Mouse (Mus musculus): ENCODE measurements around the gene Nptx2. TPM values are rescaled to one million over a fixed set of nuclear protein-coding genes. Genes with fewer than 3 reads are reported as not detected.

Nptx2 gene
- 0.39 and 0.44 TPM in 2 replicates for polyA plus RNA-seq (2015; fragmentation: Nextera tagmentation; extraction: Ambion mirVana)

GRCm38 (mm10) chr5:144545653-144546422 lies at the start of gene Nptx2:
Nptx2 (plus strand) TSS chr5:144545902.

Other genes starting within 250 kb of the Nptx2 start
- gene Baiap2l1, start 187.8 kb upstream of the Nptx2 start, polyA plus RNA-seq (2015; fragmentation: Nextera tagmentation; extraction: Ambion mirVana), result 4.2 and 7.0 TPM in 2 replicates
- 21.3 and 25.7 TPM in 2 replicates for gene Tmem130, start 215.9 kb downstream of the Nptx2 start, polyA plus RNA-seq (2015; fragmentation: Nextera tagmentation; extraction: Ambion mirVana)
- gene Trrap, start 221.8 kb downstream of the Nptx2 start, polyA plus RNA-seq (2015; fragmentation: Nextera tagmentation; extraction: Ambion mirVana), result 31.4 and 52.7 TPM in 2 replicates

Measured in adrenal gland, postnatal 0 days (tissue).